Mouse (Mus musculus) forebrain, embryonic 11.5 days (tissue): ENCODE data around the gene Gp1bb. TPM values are rescaled to one million over a fixed set of nuclear protein-coding genes. Genes with fewer than 3 reads are reported as not detected.
A peak's percentile ranks its signal among the peaks of the same experiment; 100 is the strongest.

Experiments used
- ATAC-seq: fragments of 200-750 bp; cut with Nextera tagmentation; replicated peaks from 2 replicates; pipeline ENCODE4 v1.8.0; 2017; ENCODE audit warnings: moderate TSS enrichment; ENCODE audit not compliant: low FRiP score
- DNase-seq: peaks from one replicate; pipeline ENCODE4 v3.0.0-alpha.2; 2017; ENCODE audit warnings: low spot score
- H3K27ac ChIP-seq: fragments of 300-500 bp; sonication (generic); 2 replicates; pipeline ENCODE4 v1.5.1; 2014; ENCODE audit warnings: low read depth, low read length
- H3K27me3 ChIP-seq: fragments of 300-500 bp; sonication (generic); 2 replicates; pipeline ENCODE4 v1.6.1; 2014; ENCODE audit warnings: mild to moderate bottlenecking, low read length, mixed read lengths; ENCODE audit not compliant: control insufficient read depth, insufficient read depth
- H3K36me3 ChIP-seq: fragments of 300-500 bp; sonication (generic); 2 replicates; pipeline ENCODE4 v1.6.1; 2014; ENCODE audit warnings: mild to moderate bottlenecking, low read length, moderate library complexity, mixed read lengths; ENCODE audit not compliant: control insufficient read depth, insufficient read depth
- H3K4me1 ChIP-seq: fragments of 300-500 bp; sonication (generic); replicated peaks from 2 replicates; pipeline ENCODE4 v1.6.1; 2014; ENCODE audit warnings: low read length, mixed read lengths; ENCODE audit not compliant: control insufficient read depth, insufficient read depth
- H3K4me2 ChIP-seq: fragments of 300-500 bp; sonication (generic); 2 replicates; pipeline ENCODE4 v1.6.1; 2014; ENCODE audit warnings: low read depth, mild to moderate bottlenecking, low read length, moderate library complexity, mixed read lengths; ENCODE audit not compliant: severe bottlenecking
- H3K4me3 ChIP-seq: fragments of 300-500 bp; sonication (generic); 2 replicates; pipeline ENCODE4 v1.5.1; 2014; ENCODE audit warnings: low read depth, low read length
- H3K9ac ChIP-seq: fragments of 300-500 bp; sonication (generic); 2 replicates; pipeline ENCODE4 v1.6.1; 2014; ENCODE audit warnings: low read length
- H3K9me3 ChIP-seq: fragments of 300-500 bp; sonication (generic); 2 replicates; pipeline ENCODE4 v1.6.1; 2016; ENCODE audit warnings: low read length, mixed read lengths; ENCODE audit not compliant: control insufficient read depth
- WGBS: fragments of 180-500 bp; shearing (Covaris S2); extraction: QIAGEN DNeasy Blood & Tissue Kit; methylation state at CpG from one replicate; pipeline ENCODE4 v1.1.7; 2014; 5-methylcytosine and 5-hydroxymethylcytosine counted together
- polyA plus RNA-seq: library from polyadenylated mRNA; unstranded; fragments of >200 nt; fragmentation: Nextera tagmentation; extraction: Ambion mirVana; gene quantifications from 2 replicates; pipeline ENCODE4 v1.2.1, GENCODE M21; 2014

The Gp1bb gene
- polyA plus RNA-seq, 1 experiment from 2014 or later: 5.3 TPM

GRCm38 (mm10) chr16:18620201-18620600 lies 2.0 kb downstream of the Gp1bb start:
- H3K27me3 ChIP-seq: peaks cover 76% of the 10 kb centered on the region
- H3K4me2 ChIP-seq: no peak overlapping the region; the same call in 1 of the 2 replicates
- H3K9me3 ChIP-seq: no peaks in the 10 kb centered on the region
- ATAC-seq (no peak), DNase-seq (no peak)
- no peaks in the 10 kb centered on the region; the same call in 1 of the 2 replicates for H3K36me3 ChIP-seq
- H3K4me1 ChIP-seq: peaks cover 14% of the 10 kb centered on the region
- no peak overlapping the region for H3K9ac ChIP-seq
- 17% methylated on average over 6 of the region's 6 CpGs for WGBS
- no peak overlapping the region for H3K27ac ChIP-seq
- H3K4me3 ChIP-seq: peak overlapping the region; percentile 37; the same call in 1 of the 2 replicates

- Histone ChIP-seq H3K4me1 (peaks cover 14% of the 10 kb centered on the region), H3K4me2 (no peak overlapping the region), H3K27ac (no peak overlapping the region), H3K27me3 (peaks cover 65% of the 10 kb centered on the region), H3K9me3 (no peaks in the 10 kb centered on the region), H3K36me3 (no peaks in the 10 kb centered on the region; the same call in 1 of the 2 replicates), H3K9ac (no peak overlapping the region), H3K4me3 (no peak overlapping the region)
- 47% methylated on average over 4 of the region's 4 CpGs for WGBS
- no peak for DNase-seq
- ATAC-seq: no peak
Measured at GRCm38 (mm10) chr16:18619110-18619509, 3.1 kb downstream of the Gp1bb start.

- H3K27me3 ChIP-seq: peaks cover 57% of the 10 kb centered on the region
- WGBS: 48% methylated on average over 2 of the region's 2 CpGs
- no peak overlapping the region for H3K4me2 ChIP-seq
- no peak overlapping the region for H3K4me3 ChIP-seq
- no peaks in the 10 kb centered on the region for H3K9me3 ChIP-seq
- ATAC-seq: no peak
- peaks cover 14% of the 10 kb centered on the region for H3K4me1 ChIP-seq
- no peak overlapping the region for H3K27ac ChIP-seq
- H3K9ac ChIP-seq: no peak overlapping the region
- H3K36me3 ChIP-seq: no peaks in the 10 kb centered on the region; the same call in 1 of the 2 replicates
- no peak for DNase-seq
Measured at GRCm38 (mm10) chr16:18618297-18618696, 3.9 kb downstream of the Gp1bb start.

GRCm38 (mm10) chr16:18617370-18618065 lies 4.7 kb downstream of the Gp1bb start:
- Histone ChIP-seq H3K4me2 (peak overlapping the region; percentile 46), H3K4me3 (no peak overlapping the region), H3K9me3 (no peaks in the 10 kb centered on the region), H3K4me1 (peaks cover 14% of the 10 kb centered on the region), H3K27ac (no peak overlapping the region), H3K36me3 (no peaks in the 10 kb centered on the region; the same call in 1 of the 2 replicates), H3K27me3 (peaks cover 49% of the 10 kb centered on the region), H3K9ac (peak overlapping the region; percentile 10; the same call in 1 of the 2 replicates)
- peak; percentile 51 for ATAC-seq
- peak; percentile 93 for DNase-seq
- whole genome bisulfite sequencing: 2% methylated on average over 27 of the region's 27 CpGs

- Histone ChIP-seq H3K9ac (no peak overlapping the region), H3K4me3 (no peak overlapping the region), H3K4me1 (0 out of 2 replicates have a peak, but pooled peaks cover 2% of the 10 kb centered on the region), H3K27me3 (peaks cover 7% of the 10 kb centered on the region), H3K9me3 (no peaks in the 10 kb centered on the region), H3K27ac (no peak overlapping the region), H3K4me2 (no peak overlapping the region), H3K36me3 (no peaks in the 10 kb centered on the region)
- 91% methylated on average over 3 of the region's 3 CpGs for WGBS
- ATAC-seq (no peak), DNase-seq (no peak)
Measured at GRCm38 (mm10) chr16:18613301-18613700, 8.9 kb downstream of the Gp1bb start.

GRCm38 (mm10) chr16:18611752-18612151 lies 10.5 kb downstream of the Gp1bb start:
- Histone ChIP-seq H3K27me3 (peaks cover 2% of the 10 kb centered on the region; the same call in 1 of the 2 replicates), H3K9me3 (no peaks in the 10 kb centered on the region), H3K4me2 (no peak overlapping the region), H3K4me3 (no peak overlapping the region), H3K9ac (no peak overlapping the region), H3K27ac (no peak overlapping the region), H3K36me3 (no peaks in the 10 kb centered on the region), H3K4me1 (0 out of 2 replicates have a peak, but pooled peaks cover 5% of the 10 kb centered on the region)
- 79% methylated on average over 13 of the region's 13 CpGs for WGBS
- DNase-seq (no peak), ATAC-seq (no peak)

GRCm38 (mm10) chr16:18609099-18609498 lies 13.1 kb downstream of the Gp1bb start:
- no peaks in the 10 kb centered on the region for H3K9me3 ChIP-seq
- 0 out of 2 replicates have a peak, but pooled peaks cover 5% of the 10 kb centered on the region for H3K4me1 ChIP-seq
- no peak overlapping the region for H3K27ac ChIP-seq
- H3K9ac ChIP-seq: no peak overlapping the region
- H3K27me3 ChIP-seq: no peaks in the 10 kb centered on the region
- H3K36me3 ChIP-seq: no peaks in the 10 kb centered on the region
- no peak overlapping the region for H3K4me3 ChIP-seq
- no peak for DNase-seq
- 61% methylated on average over 2 of the region's 2 CpGs for WGBS
- no peak overlapping the region for H3K4me2 ChIP-seq
- ATAC-seq: no peak

- WGBS: 6% methylated on average over 11 of the region's 11 CpGs
- H3K4me1 ChIP-seq: 0 out of 2 replicates have a peak, but pooled peaks cover 5% of the 10 kb centered on the region
- H3K9me3 ChIP-seq: no peaks in the 10 kb centered on the region
- H3K4me3 ChIP-seq: no peak overlapping the region
- H3K4me2 ChIP-seq: peak overlapping the region; percentile 36; the same call in 1 of the 2 replicates
- H3K9ac ChIP-seq: no peak overlapping the region
- no peaks in the 10 kb centered on the region for H3K27me3 ChIP-seq
- no peaks in the 10 kb centered on the region for H3K36me3 ChIP-seq
- ATAC-seq (0 out of 2 replicates have a peak, but pooled peaks have one; percentile 19), DNase-seq (peak; percentile 61)
- no peak overlapping the region for H3K27ac ChIP-seq
Measured at GRCm38 (mm10) chr16:18608226-18608625, 14.0 kb downstream of the Gp1bb start.
